Mouse (Mus musculus) heart, adult 2 months (tissue): ENCODE results near the gene Zmiz1. TPM values are rescaled to one million over a fixed set of nuclear protein-coding genes. Genes with fewer than 3 reads are reported as not detected.
A peak's percentile ranks its signal among the peaks of the same experiment; 100 is the strongest.

Experiments
- DNase-seq, 2 experiments: peaks; one replicate each; pipeline ENCODE4 v3.0.0; 2021
- H3K27ac ChIP-seq: fragments of 200-600 bp; 2 replicates; pipeline ENCODE4 v1.8.1; 2022
- H3K27me3 ChIP-seq: fragments of 200-500 bp; 2 replicates; pipeline ENCODE4 v1.6.1; 2012; ENCODE audit warnings: mild to moderate bottlenecking, low read length, inconsistent platforms, mixed read lengths; ENCODE audit not compliant: control insufficient read depth, insufficient read depth
- H3K36me3 ChIP-seq: fragments of 200-500 bp; 2 replicates; pipeline ENCODE4 v1.6.1; 2012; ENCODE audit warnings: low read length, inconsistent platforms; ENCODE audit not compliant: control insufficient read depth, insufficient read depth
- H3K4me1 ChIP-seq: fragments of 200-500 bp; 2 replicates; pipeline ENCODE4 v1.6.1; 2011; ENCODE audit warnings: low read length; ENCODE audit not compliant: control insufficient read depth, insufficient read depth
- H3K4me3 ChIP-seq: fragments of 200-600 bp; 2 replicates; pipeline ENCODE4 v1.8.1; 2022
- H3K79me2 ChIP-seq: fragments of 200-500 bp; replicated peaks from 2 replicates; pipeline ENCODE4 v1.6.1; 2012; ENCODE audit warnings: mild to moderate bottlenecking, inconsistent platforms, low read length, moderate library complexity, mixed read lengths; ENCODE audit not compliant: control insufficient read depth, insufficient read depth
- H3K9ac ChIP-seq: fragments of 200-500 bp; 2 replicates; pipeline ENCODE4 v1.6.1; 2012; ENCODE audit warnings: low read depth, mild to moderate bottlenecking, control low read depth, inconsistent platforms, low read length, mixed read lengths
- CTCF ChIP-seq: fragments of 200-600 bp; IDR thresholded peaks from 2 replicates; pipeline ENCODE4 v1.8.1; 2022; ENCODE audit warnings: antibody characterized with exemption, mild to moderate bottlenecking, moderate library complexity
- EP300 ChIP-seq: fragments of 200-500 bp; IDR thresholded peaks from 2 replicates; pipeline ENCODE4 v1.6.1; 2011; ENCODE audit warnings: low read depth, low read length, control low read depth; ENCODE audit not compliant: insufficient read depth
- POLR2A ChIP-seq: fragments of 200-500 bp; IDR thresholded peaks from 2 replicates; pipeline ENCODE4 v1.6.1; 2011; ENCODE audit warnings: mild to moderate bottlenecking, low read depth, low read length, control low read depth; ENCODE audit not compliant: insufficient read depth
- WGBS: fragments of 180-500 bp; shearing (Covaris S2); methylation state at CpG from one replicate; pipeline ENCODE4 v1.1.7; 2018; 5-methylcytosine and 5-hydroxymethylcytosine counted together
- intact Hi-C: fragments of 180-260 bp; cut with DNase I; formaldehyde crosslinking; loops from one replicate; pipeline ENCODE4 v1.15.1; 2025
- polyA plus RNA-seq: library from polyadenylated mRNA; depleted of rRNA; stranded (reverse); fragments of >200 nt; gene quantifications from 2 replicates; pipeline ENCODE4 v1.2.3, GENCODE M21; 2012
- total RNA-seq, 2 experiments: library from RNA; stranded (reverse); gene quantifications; 2 replicates each; pipeline ENCODE4 v1.2.3; 2021

Gene Zmiz1
- total and polyA plus RNA-seq, 3 experiments: 27.1 to 42.0 (median 40.7) TPM

DNA sequence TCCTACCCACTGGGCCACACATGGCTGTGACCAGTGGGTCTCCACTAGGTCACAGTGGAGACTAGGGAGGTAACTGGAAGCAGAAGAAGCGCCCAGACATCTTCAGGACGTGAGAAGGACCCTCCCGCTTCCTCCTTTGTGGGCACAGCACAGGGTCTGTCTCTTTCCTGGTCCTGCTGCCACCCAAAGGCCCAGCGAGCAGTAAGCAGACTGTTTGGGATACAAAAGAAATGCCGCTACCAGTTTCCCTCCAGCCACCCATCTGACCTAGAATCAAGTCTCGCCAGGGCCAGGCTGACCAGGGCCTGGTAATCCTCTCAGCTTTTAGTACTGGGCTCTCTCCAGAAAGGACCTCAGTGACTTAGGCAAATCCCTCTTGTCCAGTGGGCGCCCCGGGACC is 156.6 kb downstream of the Zmiz1 start:
- TF ChIP-seq CTCF: no peak
- TF ChIP-seq POLR2A: no peak
- no peak for TF ChIP-seq EP300
- no peaks in the 10 kb centered on the region for H3K36me3 ChIP-seq
- no peaks in the 10 kb centered on the region for H3K27me3 ChIP-seq
- no peak for DNase-seq
- no peak overlapping the region for H3K27ac ChIP-seq
- H3K79me2 ChIP-seq: peaks cover 5% of the 10 kb centered on the region; the same call in 1 of the 2 replicates
- intact Hi-C loops: no loop called here
- peaks cover 19% of the 10 kb centered on the region for H3K4me1 ChIP-seq
- H3K9ac ChIP-seq: no peak overlapping the region
- H3K4me3 ChIP-seq: no peak overlapping the region
- 79% methylated on average over 8 of the region's 8 CpGs for WGBS

- Histone ChIP-seq H3K27me3 (no peaks in the 10 kb centered on the region), H3K79me2 (peaks cover 5% of the 10 kb centered on the region; the same call in 1 of the 2 replicates), H3K9ac (no peak overlapping the region), H3K4me1 (peaks cover 21% of the 10 kb centered on the region), H3K27ac (no peak overlapping the region), H3K4me3 (no peak overlapping the region), H3K36me3 (no peaks in the 10 kb centered on the region)
- no peak for DNase-seq
- 78% methylated on average over 15 of the region's 15 CpGs for WGBS
- TF ChIP-seq CTCF: no peak
- no peak for TF ChIP-seq POLR2A
- no peak for TF ChIP-seq EP300
- intact Hi-C loops: no loop called here
Measured at GRCm38 (mm10) chr14:25616009-25616723, 157.2 kb downstream of the Zmiz1 start.

DNA sequence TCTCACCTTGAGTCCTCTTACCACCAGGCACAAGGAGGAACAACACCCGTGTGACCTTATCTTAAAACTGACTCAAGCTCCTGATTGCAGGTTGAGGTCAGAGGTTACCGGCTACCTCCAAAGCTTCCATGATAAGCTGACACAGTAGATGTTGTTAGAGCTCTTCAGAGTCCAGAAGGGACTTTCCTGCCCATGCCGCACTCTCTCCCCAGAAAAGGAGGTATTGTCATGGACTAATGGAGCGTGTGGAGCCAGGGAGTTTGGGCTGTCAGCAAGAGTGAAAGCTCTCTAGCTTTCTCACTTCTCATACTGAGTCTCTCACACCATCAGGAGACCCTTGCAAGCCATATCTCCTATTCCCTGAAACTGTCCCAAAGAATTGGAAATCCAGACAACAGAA is 158.3 kb downstream of the Zmiz1 start:
- H3K27me3 ChIP-seq: no peaks in the 10 kb centered on the region
- H3K36me3 ChIP-seq: no peaks in the 10 kb centered on the region
- intact Hi-C loops: no loop called here
- 65% methylated on average over 4 of the region's 4 CpGs for WGBS
- no peak for DNase-seq
- no peak overlapping the region for H3K4me3 ChIP-seq
- H3K9ac ChIP-seq: no peak overlapping the region
- H3K79me2 ChIP-seq: peaks cover 5% of the 10 kb centered on the region; the same call in 1 of the 2 replicates
- H3K27ac ChIP-seq: no peak overlapping the region
- peaks cover 21% of the 10 kb centered on the region for H3K4me1 ChIP-seq
- TF ChIP-seq CTCF (no peak), EP300 (no peak), POLR2A (no peak)

GRCm38 (mm10) chr14:25619066-25619762 is 160.2 kb downstream of the Zmiz1 start:
- Histone ChIP-seq H3K4me3 (no peak overlapping the region), H3K79me2 (0 out of 2 replicates have a peak, but pooled peaks cover 3% of the 10 kb centered on the region), H3K27me3 (no peaks in the 10 kb centered on the region), H3K36me3 (no peaks in the 10 kb centered on the region), H3K9ac (no peak overlapping the region), H3K4me1 (peaks cover 22% of the 10 kb centered on the region), H3K27ac (no peak overlapping the region)
- DNase-seq: no peak
- TF ChIP-seq POLR2A (no peak), EP300 (no peak), CTCF (no peak)
- 83% methylated on average over 4 of the region's 4 CpGs for WGBS
- intact Hi-C loops: no loop called here

DNA sequence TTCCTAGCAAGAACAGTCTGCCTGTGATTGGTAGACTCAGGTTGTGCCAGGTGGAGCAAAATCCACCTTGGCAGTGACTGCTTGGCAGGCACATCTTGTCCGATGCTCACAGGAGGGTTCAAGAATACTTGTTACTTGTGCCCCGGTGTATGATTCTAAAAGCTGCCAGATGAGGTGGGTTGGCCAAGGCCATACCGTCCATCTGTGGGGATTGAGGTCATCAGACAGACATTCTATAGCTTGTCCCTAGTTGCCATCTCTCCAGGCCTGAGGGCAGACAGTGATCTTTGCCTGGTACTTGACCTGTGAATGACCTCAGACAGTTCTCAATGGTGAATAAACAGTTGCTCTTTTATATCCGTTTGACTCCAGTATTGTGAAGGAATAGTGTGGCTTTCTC is 161.8 kb downstream of the Zmiz1 start:
- WGBS: 52% methylated on average over 4 of the region's 4 CpGs
- no peak for DNase-seq
- H3K4me1 ChIP-seq: peaks cover 19% of the 10 kb centered on the region
- H3K79me2 ChIP-seq: peaks cover 2% of the 10 kb centered on the region; the same call in 1 of the 2 replicates
- TF ChIP-seq EP300 (no peak), POLR2A (no peak), CTCF (no peak)
- H3K9ac ChIP-seq: no peak overlapping the region
- H3K27ac ChIP-seq: no peak overlapping the region
- intact Hi-C loops: no loop called here
- H3K4me3 ChIP-seq: no peak overlapping the region
- no peaks in the 10 kb centered on the region for H3K27me3 ChIP-seq
- H3K36me3 ChIP-seq: peaks cover 2% of the 10 kb centered on the region; the same call in 1 of the 2 replicates

GRCm38 (mm10) chr14:25623698-25624097 is 164.7 kb downstream of the Zmiz1 start:
- Histone ChIP-seq H3K4me1 (peaks cover 33% of the 10 kb centered on the region), H3K27ac (peak overlapping the region; percentile 54; the same call in 1 of the 2 replicates), H3K27me3 (no peaks in the 10 kb centered on the region), H3K36me3 (peaks cover 3% of the 10 kb centered on the region), H3K4me3 (no peak overlapping the region), H3K9ac (no peak overlapping the region), H3K79me2 (peaks cover 2% of the 10 kb centered on the region; the same call in 1 of the 2 replicates)
- WGBS: 62% methylated on average over 7 of the region's 7 CpGs
- DNase-seq: no peak
- intact Hi-C loops: no loop called here
- TF ChIP-seq POLR2A (no peak), EP300 (no peak), CTCF (no peak)
